Mouse (Mus musculus): ENCODE measurements around the gene Adra2b.

DNA sequence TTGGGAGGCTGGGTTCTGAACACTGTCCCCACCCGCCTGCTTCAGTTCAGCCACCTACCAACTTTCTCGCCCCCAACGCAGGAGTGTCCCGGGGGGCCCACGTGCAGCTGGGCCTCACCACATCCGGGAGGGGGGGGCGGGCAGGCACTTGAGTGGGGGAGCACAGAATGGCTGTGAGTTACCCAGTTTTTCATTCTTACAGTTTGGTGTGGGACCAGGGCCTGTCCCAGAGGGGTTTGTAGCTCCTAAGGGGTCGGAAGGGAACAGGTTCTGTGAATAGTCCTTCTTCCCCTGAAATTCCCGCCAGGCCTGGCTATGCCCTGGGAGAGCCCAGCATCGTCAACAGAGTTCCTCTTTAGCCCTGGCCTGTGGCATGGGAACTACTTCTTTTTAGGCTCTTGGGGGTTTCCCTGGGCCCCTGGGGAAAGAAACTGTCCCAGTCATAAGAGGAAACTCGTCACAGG lies 27.9 kb upstream of the Adra2b start:
- TF ChIP-seq CTCF (IDR thresholded peaks at IDR 0.05; ENCODE audit: low read depth, low read length) = no peak
- no peak for TF ChIP-seq GATA1 (IDR thresholded peaks at IDR 0.05; ENCODE audit: borderline replicate concordance, low read length)
- TF ChIP-seq TAL1 (conservative IDR thresholded peaks at IDR 0.05; ENCODE audit: low read depth, low read length) = no peak

Data from G1E (cell line).